Mouse (Mus musculus) spleen, postnatal 10 days (tissue): Measurements from ENCODE around the gene Ly6g6f.
A peak's percentile ranks its signal among the peaks of the same experiment; 100 is the strongest.

Source experiments
- DNase-seq, 2 experiments: peaks; one replicate each; pipeline ENCODE4 v3.0.0; 2021 to 2022; ENCODE audit warnings: low spot score in 2 of 2

Gene Ly6g6f

GRCm38 (mm10) chr17:35105740-35106389, 20.5 kb upstream of the Ly6g6f start:
- peak; percentile 26 to 66 for DNase-seq

- DNase-seq: peak; percentile 36 to 57
Measured at GRCm38 (mm10) chr17:35104754-35105153, 19.3 kb upstream of the Ly6g6f start.

DNA sequence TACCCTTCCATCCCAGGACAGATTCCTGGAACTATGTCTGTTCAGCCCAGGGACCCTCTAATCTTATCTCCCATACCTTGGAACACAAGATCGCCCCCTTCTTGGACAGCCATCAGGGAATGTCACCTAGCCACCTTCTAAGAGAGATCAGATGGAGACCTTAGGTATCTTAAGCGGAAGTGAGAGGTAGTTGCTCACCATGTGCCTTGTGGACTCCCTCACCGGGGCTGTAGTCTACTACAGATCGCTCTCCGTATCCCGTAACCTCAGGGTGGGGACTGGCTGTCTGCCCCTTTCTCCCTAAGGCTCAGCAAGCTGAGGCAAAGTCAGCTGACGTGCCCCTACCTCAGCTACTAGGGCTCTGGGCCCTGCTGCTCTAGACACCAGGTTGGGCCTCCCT, 18.7 kb upstream of the Ly6g6f start:
- DNase-seq: peak in 1 of 2 experiments; percentile 45

DNA sequence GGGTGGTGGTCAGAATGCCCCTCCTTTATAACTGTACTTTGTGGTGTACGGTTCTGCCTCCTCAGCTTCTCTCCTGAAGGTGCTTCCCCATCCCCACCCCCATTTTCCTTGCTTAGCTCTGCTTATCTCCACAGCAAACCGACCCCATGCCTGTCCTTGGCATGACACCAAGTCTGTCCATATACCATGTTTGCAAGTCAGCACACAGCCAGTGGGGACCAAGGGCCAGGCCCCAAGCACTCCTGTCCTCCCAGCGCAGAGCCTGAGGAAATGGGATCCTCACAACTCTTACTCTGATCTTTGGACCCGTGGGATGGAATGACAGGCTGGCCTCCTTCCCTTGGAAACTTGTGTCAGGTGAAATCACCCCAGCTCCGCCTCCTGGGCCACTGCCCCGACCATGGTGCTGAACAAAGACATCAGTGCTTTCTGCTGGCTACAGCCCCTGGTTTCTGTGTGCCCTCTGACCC, 17.8 kb upstream of the Ly6g6f start:
- DNase-seq: peak; percentile 50 to 52

DNA sequence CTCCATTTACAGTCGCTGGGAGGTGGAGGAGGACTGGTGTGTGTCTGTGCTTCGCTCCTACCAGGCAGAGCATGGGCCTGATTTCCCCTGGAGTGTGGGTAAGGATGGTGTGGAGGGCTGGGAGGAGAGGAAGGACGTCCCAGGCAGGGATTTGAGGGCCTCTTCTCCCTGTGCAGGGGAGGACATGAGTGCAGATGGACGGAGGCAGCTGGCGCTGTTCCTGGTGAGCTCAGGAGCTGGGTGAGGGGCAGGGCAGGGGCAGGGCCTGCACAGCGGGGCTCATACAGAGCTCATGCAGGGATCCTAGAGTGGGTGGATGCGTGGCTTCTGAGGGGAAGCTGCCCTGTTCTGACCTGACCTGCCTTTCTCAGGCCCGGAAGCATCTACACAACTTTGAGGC, 16.9 kb upstream of the Ly6g6f start:
- DNase-seq: no peak

- DNase-seq: no peak
Measured at GRCm38 (mm10) chr17:35101161-35101560, 15.8 kb upstream of the Ly6g6f start.

- DNase-seq: no peak
Measured at GRCm38 (mm10) chr17:35100196-35100765, 14.9 kb upstream of the Ly6g6f start.

GRCm38 (mm10) chr17:35097164-35097655, 11.8 kb upstream of the Ly6g6f start:
- DNase-seq: peak in 1 of 2 experiments; percentile 72

DNA sequence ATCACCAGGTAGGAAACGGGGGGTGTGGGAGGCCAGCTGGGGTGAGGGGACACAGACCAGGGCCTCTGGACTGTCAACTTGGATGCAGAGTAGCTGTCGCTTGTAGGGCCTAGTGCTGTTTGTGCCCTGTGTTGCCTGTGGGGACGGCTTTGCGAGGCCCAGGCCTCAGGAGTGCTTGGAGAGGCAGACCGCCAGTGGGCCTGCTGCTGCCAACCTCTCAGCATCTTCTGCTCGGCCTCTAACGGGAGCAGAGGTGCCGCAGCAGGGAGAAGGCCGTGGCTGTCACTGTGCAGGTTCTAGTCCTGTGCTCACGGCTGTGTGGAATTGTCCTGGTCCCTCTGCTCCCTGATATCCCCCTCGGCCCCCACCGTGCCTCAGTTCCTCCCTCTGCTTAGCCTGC, 11.2 kb upstream of the Ly6g6f start:
- DNase-seq: no peak

DNA sequence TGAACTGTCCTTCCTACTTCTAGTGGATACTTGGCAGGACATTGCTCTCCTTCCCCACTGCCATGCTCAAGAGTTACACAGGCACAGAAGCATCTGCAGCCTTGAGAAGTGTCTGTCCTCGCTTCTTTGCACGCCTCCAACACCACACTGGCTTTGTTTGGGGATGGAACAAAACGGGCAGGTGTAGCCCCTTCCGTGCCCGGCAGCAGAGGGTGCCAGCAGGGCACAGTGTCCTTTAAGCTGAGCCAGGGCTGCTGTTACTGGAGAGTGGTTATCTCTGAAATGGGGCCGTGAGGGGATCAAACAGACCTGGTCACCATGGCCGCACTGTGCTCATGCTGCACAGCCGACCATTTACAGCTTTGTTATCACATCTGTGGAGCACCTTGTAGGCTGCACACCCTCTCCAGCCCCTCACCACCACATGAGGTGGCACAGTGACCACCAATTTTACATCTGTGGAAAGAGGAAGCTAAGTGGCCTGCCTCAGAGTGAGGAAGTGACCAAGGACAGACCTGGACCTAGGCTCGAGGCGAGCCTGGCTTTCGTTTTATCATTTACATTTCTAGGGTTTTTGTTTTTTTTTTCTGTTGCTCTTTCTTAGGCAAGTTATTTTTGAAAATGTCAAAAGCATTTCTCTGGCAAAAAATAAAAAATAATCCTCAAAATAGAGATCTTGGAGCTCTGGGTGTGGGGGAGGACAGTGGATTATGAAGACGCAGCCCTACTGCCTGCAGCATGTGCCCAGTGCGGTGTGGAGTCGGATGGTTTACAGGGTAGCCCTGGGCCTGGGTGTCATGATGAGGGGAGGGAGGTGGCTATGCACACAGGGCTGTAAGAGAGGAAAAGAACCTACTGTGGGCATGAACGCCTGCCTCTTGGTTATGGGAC, 9.3 kb upstream of the Ly6g6f start:
- DNase-seq: no peak

DNA sequence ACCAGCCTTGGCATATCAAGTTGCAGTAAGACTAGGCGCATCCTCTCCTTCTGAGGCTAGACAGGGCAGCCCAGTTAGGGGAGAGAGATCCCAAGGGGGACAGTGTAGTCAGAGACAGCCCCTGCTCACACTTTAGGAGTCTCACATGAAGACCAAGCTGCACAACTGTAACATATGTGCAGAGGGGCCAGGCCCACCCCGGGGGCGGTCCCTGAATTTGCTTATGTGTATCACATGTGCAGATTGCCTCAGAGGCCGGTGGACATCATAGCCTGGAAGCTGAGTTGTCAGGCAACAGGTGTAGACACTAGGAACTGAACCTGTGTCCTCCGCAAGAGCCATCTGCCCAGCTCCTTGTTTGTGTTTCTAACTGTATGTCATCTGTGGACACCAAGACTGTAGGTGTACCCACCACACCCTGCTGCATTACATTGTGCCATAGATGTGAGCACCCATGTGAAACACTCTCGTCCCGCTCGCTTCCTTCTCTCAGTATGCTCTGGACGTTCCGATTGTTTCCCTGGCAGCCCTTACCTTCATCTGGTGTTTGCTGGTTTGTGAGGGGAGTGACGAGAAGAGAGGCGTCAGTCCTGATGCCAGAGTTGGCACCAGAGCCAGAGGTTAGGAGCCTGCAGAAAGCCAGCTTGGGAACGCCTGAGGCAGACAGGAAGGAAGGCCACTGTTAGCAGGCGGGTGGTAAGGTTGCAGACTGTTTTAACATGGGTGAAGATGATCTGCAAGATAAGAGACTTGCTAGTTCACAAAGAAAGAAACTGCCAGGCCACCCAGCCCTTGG, 7.2 kb upstream of the Ly6g6f start:
- no peak for DNase-seq

DNA sequence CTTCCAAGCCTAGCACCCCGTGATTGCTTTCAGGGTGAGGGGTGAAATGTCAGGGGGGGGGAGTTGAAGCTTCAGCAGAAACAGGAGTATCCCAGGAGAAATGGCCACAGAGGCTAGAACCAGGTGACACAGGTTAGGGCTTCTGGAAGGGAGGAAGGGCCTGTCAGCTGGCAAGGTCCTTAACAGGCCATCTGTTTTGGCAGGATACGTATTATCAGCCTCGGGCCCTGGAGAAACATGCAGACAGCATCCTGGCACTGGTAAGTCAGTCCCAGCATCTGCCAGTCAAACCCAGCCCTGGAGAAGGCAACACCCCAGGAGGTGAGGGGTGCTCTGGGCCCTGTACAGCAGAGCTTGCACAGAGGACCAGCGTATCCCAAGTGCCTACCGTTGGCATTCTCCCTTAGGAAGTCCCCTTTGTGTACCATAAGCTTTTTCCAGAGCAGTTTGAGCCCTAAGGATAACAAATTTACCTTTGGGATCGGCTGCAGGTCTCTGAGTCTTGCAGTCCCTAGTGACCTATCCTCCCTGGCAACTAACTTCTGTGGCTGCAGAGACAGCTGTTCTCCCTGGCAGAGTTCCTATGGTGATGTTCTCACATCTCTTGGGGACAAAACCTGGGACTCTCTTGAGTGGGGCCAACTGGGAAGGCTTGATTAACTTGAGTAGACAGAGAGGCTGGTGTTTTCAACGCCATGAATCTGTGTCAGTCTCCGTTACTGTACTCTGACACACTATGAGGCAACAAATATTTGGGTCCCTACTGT, 4.9 kb upstream of the Ly6g6f start:
- peak; percentile 56 to 72 for DNase-seq

DNA sequence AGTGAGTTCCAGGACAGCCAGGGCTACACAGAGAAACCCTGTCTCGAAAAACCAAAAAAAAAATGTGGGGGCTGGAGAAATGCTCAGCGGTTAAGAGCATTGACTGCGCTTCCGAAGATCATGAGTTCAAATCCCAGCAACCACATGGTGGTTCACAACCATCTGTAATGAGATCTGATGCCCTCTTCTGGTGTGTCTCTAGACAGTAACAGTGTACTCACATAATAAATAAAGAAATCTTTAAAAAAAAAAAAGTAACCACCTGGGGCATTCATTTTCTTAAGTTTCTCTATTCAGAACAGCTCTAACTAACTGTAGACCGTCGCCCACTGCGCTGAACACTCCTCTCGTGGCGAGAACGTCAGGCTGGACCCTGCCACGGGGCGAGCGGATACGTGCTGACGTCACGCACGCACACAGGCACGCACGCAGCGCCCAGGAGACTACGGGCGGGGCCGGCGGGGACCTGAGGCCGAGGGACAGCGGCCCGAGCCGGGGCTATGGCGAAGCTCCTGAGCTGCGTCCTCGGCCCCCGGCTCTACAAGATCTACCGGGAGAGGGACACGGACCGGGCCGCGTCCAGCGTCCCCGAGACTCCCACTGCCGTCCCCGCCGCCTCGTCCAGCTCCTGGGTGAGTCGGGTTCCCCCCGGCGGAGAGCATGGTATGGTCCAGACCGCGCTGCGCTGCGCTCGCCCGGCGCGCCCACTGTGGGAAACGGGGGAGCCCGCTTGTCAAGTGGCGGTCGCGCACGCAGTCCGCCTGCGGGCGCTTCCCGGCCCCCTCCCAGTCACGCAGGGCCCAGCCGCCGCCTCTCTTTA, 3.6 kb upstream of the Ly6g6f start, which contains the start of gene Abhd16a:
Abhd16a (plus strand) TSS at position 439 of the 820 bp plus-strand sequence.
- DNase-seq: peak; percentile 95 to 98

GRCm38 (mm10) chr17:35088151-35088550, 2.7 kb upstream of the Ly6g6f start:
- DNase-seq: no peak

GRCm38 (mm10) chr17:35083929-35084497, 1.4 kb downstream of the Ly6g6f start:
- DNase-seq: no peak

GRCm38 (mm10) chr17:35082841-35083576, 2.4 kb downstream of the Ly6g6f start:
- DNase-seq: no peak

DNA sequence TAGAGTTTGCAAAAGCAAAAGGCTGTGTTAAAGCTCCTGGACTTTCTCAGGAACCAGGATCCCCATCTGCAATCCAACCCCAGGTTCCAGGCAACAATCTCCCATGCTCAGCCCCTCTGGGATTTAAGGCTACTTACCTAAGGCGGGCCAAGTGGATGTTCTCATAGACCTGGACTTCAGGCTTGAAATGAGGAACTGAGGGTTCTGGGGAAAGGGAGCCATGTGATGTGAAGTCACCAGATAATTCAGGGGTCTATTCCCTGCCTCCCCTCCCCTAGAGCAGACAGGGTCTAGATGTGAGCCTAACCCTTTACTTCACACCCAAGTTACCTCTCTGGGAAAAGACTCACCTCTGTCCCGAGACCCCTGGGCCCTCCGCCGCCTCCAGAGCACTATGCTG, 4.7 kb downstream of the Ly6g6f start:
- DNase-seq: no peak

DNA sequence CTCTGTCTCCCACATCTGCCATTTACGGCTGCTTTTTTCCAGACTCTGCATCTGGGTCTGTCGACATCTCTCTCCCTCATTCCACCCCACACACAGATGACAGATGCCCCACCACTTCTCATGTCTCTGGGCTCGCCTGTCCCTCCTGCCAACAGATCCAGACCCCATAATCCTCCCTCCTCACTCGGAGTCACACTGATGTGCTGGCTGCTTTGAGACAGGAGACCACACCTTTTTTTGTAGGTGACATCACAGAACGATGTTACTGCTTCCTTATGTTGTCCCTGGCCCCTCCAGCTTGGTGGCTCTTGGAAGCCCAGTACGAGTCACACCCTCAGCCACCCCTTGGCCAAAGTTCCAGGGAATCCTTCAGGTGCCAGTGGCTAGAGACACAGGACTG, 5.2 kb downstream of the Ly6g6f start:
- no peak for DNase-seq

DNA sequence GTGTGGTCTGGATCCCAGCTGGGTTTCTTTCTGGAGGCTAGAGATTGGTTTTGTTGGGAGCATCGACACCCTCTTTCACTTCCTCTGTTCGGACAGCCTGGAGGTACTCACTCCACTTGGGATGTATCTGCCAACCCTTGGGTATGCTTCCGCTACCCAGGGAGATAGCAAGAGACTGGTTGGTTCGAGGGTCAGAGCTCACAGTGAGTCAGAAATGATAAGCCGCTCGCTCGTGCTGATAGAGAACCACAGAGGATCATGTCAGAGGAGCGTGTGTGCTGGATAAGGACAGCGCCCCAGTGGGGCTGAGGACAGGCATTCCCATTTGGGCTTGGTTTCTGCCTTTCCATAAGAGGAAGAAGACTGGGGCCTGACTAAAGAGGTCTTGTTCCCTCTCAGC, 5.6 kb downstream of the Ly6g6f start:
- DNase-seq: peak in 1 of 2 experiments; percentile 37
